Mouse (Mus musculus): ENCODE measurements at regions not wholly inside any gene's neighbourhood (a gene's known extent, or its start where the extent isn't known, plus 50 kb on each side); places are given as distances from the start of the nearest gene placed in this dataset.
A peak's percentile ranks its signal among the peaks of the same experiment; 100 is the strongest.

DNA sequence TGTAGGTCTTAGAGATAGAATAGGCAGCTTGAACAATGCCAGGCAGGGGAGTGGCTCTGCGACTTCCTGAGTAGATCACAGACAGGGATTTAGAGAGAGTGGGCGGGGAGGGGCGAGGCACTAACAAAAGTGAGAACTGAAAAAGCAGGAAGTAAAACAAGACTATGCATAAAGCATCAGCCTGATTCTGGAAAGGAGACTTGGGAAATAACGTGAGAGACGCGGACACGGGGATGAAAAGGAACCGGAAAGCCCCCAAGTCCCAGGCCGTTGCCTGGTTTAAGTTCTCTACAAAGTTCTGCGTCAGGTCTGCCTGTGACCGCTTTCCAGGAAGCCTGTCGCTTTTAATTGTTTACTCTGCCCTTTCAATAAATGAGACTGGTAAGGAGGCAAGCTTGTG, 86.3 kb downstream of the D16Ertd472e start:
- peak; percentile 74 to 85 for DNase-seq

- DNase-seq, result no peak
These were observed 86.9 kb downstream of the D16Ertd472e start for GRCm38 (mm10) chr16:78489604-78490003.

GRCm38 (mm10) chr16:78486531-78486930, 90.0 kb downstream of the D16Ertd472e start:
- DNase-seq, result no peak

DNA sequence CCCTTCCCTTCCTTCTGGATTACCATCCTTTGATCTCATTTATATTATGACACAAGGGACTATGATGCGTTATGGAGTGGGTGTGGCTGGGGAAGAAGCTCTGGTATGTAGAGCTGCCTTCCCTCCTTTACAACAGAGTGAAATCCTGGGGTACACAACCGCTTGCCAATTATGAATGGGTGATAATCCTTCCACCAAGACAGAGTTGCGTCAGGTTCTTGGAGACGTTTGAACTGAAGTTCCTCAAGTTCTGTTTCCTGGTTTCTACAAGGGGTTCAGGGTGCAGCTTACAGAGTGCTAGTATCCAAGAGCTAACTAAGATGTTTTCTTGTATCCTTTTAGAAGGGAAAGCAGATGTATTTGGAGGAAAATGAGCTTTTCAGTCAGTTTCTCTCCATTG, 92.2 kb downstream of the D16Ertd472e start:
- DNase-seq, result no peak

DNA sequence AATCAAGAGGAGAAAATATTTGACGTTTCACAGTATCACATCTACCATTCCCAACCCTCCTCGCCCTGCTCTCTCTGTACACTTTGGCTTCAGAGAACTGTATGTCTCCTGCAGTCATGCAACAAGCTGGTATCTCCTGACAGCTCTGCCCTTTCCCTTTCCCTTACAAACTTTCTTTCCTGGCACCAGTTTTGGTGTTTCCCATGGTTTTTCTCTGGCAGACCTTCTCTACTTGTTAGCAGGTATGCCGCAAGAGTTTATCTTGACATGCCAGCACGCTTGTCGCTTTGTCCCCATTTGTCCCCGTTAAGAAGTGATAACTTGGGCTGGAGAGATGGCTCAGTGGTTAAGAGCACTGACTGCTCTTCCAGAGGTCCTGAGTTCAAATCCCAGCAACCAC, 94.9 kb downstream of the D16Ertd472e start:
- DNase-seq, result no peak

DNA sequence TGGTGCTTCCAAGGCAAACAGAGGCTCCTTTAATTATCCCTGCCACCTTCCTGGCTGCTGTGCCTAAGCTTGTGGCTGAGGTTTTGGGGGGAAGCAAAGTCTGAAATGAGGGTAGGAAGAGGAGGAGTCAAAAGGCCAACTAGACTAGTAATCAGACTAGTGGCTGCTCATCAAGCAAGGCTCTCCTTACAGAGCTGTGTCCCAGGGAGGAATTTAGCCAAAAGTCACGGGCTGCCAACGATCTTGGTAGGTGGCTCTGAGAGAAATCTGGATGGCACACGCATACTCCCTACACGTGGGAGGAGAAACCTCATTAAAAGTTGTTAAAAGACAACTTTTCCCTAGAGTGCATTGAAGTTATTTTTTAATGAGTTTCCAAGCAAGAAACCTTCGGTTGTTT, 95.4 kb downstream of the D16Ertd472e start:
- DNase-seq, result no peak

- no peak for DNase-seq
These were observed 96.2 kb downstream of the D16Ertd472e start for GRCm38 (mm10) chr16:78480261-78480660.

GRCm38 (mm10) chr16:78473456-78473855, 96.5 kb upstream of the Btg3 start:
- peak; percentile 77 to 85 for DNase-seq

GRCm38 (mm10) chr16:78459996-78460395, 83.0 kb upstream of the Btg3 start:
- no peak for DNase-seq

DNA sequence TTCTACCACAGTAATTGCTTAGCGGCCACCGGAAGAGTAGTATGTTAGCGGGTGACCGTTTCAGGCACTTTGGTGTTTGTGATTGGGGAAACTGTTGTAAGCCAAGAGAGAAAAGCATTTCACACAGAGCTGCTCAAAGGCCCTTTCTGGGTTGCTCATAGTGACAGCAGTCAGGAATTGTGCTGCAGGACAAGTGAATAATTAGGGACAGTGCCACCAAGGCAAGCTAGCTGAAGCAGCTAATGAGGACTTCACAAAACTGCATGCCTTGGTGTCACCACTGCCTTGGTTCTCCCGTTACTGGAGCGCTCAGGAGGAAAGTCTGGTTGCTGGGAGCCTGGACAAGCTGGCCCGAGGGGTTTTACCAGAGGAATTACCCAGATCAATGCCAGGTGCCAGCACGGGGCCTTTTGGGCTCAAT, 80.7 kb upstream of the Btg3 start:
- no peak for DNase-seq

DNA sequence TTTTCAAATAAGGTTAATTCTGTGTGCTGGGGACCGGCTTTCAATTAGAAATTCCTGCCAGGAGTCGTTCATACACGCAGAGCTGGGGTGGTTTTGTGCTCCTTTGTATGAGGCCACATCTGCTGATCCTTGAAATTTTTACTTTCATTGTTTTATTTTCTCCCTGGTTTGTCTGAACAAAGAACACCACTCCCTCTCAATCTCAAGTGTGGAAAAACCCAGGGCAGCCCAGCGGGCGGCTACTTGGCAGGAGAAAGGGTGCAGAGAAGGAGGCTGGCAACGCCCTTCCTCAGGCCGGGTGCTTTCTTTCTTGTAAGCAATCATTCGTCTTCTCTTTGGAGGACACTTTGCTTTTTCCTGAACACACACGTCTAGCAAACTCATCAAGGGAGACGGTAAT, 79.4 kb upstream of the Btg3 start:
- DNase-seq, result peak; percentile 80 to 86

DNA sequence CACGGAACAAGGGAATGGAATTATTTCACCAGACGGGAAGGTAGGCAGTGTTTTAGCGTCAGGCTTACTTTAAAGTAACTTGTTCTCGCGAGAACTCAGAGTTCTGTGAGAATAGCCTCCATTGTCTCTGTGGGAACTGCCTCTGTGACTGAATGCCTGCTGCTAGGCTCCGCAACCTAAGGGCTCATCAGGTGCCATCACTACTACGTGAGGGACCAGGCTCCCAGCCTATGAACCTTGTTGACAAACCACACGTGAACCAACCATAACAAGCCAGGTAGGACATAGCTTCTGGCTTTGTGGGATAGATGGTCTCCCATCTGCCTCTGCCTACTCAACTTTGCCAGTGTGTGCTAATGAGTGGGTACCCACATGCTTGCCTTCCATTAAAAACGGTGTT, 77.5 kb upstream of the Btg3 start:
- no peak for DNase-seq

GRCm38 (mm10) chr16:78452303-78452702, 75.3 kb upstream of the Btg3 start:
- DNase-seq, result peak; percentile 16 to 69

- DNase-seq, result no peak
These were observed 74.8 kb upstream of the Btg3 start for GRCm38 (mm10) chr16:78451750-78452149.

DNA sequence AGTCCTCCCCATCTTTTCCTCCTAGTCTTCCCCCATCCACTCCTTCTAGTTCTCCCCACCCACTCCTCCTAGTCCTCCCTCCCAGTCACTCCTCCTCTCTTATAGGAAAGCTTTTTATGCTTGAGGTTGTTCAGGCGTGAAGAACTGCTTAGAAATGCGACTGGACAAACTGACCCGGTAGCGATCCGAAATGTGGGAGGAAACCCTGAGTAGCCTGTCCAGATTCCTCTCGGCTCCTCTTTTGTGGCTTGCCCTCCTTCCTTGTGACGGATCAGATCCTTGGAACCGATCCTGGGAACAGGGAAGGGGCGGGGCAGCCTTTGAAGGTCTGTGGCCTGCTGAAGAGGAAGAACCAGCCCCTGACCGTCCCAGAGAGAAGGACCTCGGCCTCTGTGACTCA, 74.3 kb upstream of the Btg3 start:
- peak; percentile 43 to 66 for DNase-seq

GRCm38 (mm10) chr16:78449231-78449630, 72.2 kb upstream of the Btg3 start:
- DNase-seq, result no peak

- DNase-seq, result no peak
These were observed 66.3 kb upstream of the Btg3 start for GRCm38 (mm10) chr16:78443262-78443661.

GRCm38 (mm10) chr16:78442830-78443229, 65.8 kb upstream of the Btg3 start:
- no peak for DNase-seq

DNA sequence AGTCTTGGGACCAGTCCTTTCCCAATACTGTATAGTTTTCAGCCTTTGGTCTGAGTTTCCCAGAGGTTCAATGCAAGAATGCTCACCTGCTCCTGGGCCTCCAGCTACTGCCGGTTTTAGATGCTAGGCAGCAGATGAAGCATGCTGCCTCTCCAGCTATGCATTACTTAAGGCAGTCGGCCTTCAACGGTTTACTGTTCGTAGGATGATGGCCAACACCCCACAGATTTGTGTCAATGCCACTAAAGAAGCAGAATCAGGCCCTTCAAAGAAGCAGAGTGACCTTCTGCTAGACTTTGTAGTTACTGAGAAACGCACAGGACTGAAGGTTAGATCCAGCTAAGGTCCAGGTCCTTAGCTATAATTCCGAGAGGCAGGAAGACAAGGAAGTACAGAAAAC, 65.0 kb upstream of the Btg3 start:
- DNase-seq, result no peak

- DNase-seq, result no peak
These were observed 58.7 kb upstream of the Btg3 start for GRCm38 (mm10) chr16:78435707-78436106.

DNA sequence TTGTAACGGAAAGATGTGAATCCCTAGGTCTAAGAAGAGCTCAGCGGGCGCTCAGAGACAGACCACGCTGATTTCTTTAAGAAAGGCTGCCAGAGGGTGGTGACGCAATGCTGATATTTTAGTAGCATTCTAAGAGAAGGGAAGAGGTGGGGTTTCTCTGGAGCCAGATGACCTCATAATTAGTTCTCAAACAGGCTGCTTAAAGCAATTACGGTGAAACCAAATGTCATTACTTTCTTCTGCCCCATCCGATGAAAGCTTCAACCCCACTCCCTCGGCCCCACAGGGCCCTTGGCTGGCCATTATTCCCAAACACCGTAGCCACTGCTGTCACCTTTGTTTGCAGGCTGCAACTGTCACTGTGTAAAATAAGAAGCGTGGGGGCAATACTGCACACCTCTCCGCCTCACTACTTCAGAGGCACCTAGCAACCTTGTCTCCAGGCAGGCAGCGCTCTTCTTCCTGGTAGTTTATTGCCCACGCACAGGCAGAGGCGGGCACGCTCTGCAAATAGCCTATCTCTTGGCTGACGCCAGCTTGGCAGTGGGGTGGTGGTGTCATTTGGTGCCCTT, 50.6 kb upstream of the Btg3 start:
- peak; percentile 12 to 34 for DNase-seq
